Mouse (Mus musculus): ENCODE results near the gene Gpnmb. TPM values are rescaled to one million over a fixed set of nuclear protein-coding genes. Genes with fewer than 3 reads are reported as not detected.

Gene Gpnmb
- polyA plus RNA-seq, 1 experiment from 2014 or later = 1.4 TPM

GRCm38 (mm10) chr6:49009161-49009555 is 27.2 kb upstream of the Gpnmb start:
- WGBS = 27% methylated on average over 7 of the region's 7 CpGs
- Histone ChIP-seq H3K4me2 (ENCODE audit: low read depth) (no peak overlapping the region), H3K9me3 (ENCODE audit: control insufficient read depth, low read length) (no peaks in the 10 kb centered on the region), H3K36me3 (ENCODE audit: control insufficient read depth, insufficient read depth, low read length) (no peaks in the 10 kb centered on the region), H3K27ac (ENCODE audit: low read depth, low read length) (no peak overlapping the region), H3K9ac (ENCODE audit: low read length) (no peak overlapping the region), H3K27me3 (ENCODE audit: control insufficient read depth, insufficient read depth, low read length) (no peaks in the 10 kb centered on the region), H3K4me1 (ENCODE audit: control insufficient read depth, insufficient read depth, low read length) (peaks cover 5% of the 10 kb centered on the region; the same call in 1 of the 2 replicates), H3K4me3 (ENCODE audit: low read depth, low read length) (no peak overlapping the region)
- no peak for ATAC-seq (ENCODE audit: insufficient read depth, low FRiP score, low TSS enrichment)
- DNase-seq (ENCODE audit: low spot score) = no peak

GRCm38 (mm10) chr6:49009665-49010064 is 26.7 kb upstream of the Gpnmb start:
- WGBS = 89% methylated on average over 1 of the region's 1 CpGs
- Histone ChIP-seq H3K4me2 (ENCODE audit: low read depth) (no peak overlapping the region), H3K4me1 (ENCODE audit: control insufficient read depth, insufficient read depth, low read length) (peaks cover 5% of the 10 kb centered on the region; the same call in 1 of the 2 replicates), H3K4me3 (ENCODE audit: low read depth, low read length) (no peak overlapping the region), H3K27me3 (ENCODE audit: control insufficient read depth, insufficient read depth, low read length) (no peaks in the 10 kb centered on the region), H3K27ac (ENCODE audit: low read depth, low read length) (no peak overlapping the region), H3K9ac (ENCODE audit: low read length) (no peak overlapping the region), H3K9me3 (ENCODE audit: control insufficient read depth, low read length) (no peaks in the 10 kb centered on the region), H3K36me3 (ENCODE audit: control insufficient read depth, insufficient read depth, low read length) (no peaks in the 10 kb centered on the region)
- no peak for ATAC-seq (ENCODE audit: insufficient read depth, low FRiP score, low TSS enrichment)
- no peak for DNase-seq (ENCODE audit: low spot score)

GRCm38 (mm10) chr6:49011191-49011590 is 25.2 kb upstream of the Gpnmb start:
- DNase-seq (ENCODE audit: low spot score) (no peak), ATAC-seq (ENCODE audit: insufficient read depth, low FRiP score, low TSS enrichment) (no peak)
- Histone ChIP-seq H3K4me2 (ENCODE audit: low read depth) (no peak overlapping the region), H3K36me3 (ENCODE audit: control insufficient read depth, insufficient read depth, low read length) (no peaks in the 10 kb centered on the region), H3K9ac (ENCODE audit: low read length) (no peak overlapping the region), H3K4me3 (ENCODE audit: low read depth, low read length) (no peak overlapping the region), H3K4me1 (ENCODE audit: control insufficient read depth, insufficient read depth, low read length) (peaks cover 5% of the 10 kb centered on the region; the same call in 1 of the 2 replicates), H3K27ac (ENCODE audit: low read depth, low read length) (no peak overlapping the region), H3K27me3 (ENCODE audit: control insufficient read depth, insufficient read depth, low read length) (no peaks in the 10 kb centered on the region), H3K9me3 (ENCODE audit: control insufficient read depth, low read length) (no peaks in the 10 kb centered on the region)
- 85% methylated on average over 5 of the region's 5 CpGs for WGBS

GRCm38 (mm10) chr6:49013023-49013422 is 23.3 kb upstream of the Gpnmb start:
- no peak for ATAC-seq (ENCODE audit: insufficient read depth, low FRiP score, low TSS enrichment)

DNA sequence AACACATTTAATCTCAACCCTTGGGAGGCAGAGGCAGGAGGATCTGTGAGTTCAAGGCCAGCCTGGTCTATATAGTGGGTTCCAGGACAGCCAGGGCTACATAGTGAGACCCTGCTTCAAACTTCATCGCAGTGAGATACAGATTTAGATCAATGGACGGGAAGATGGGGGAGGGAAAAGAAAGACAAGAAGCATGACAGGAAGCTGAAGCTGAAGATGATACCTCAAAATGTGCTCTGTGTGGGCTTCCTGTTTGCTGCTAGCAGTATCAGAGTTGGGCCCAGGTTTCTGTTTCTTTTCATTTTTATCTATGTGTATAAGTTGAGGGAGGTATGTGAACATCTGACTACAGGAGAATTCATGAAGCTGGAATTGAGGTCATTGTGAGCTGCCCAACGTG is 22.9 kb upstream of the Gpnmb start:
- Histone ChIP-seq H3K36me3 (ENCODE audit: control insufficient read depth, insufficient read depth, low read length) (no peaks in the 10 kb centered on the region), H3K4me3 (ENCODE audit: low read depth, low read length) (no peak overlapping the region), H3K27me3 (ENCODE audit: control insufficient read depth, insufficient read depth, low read length) (no peaks in the 10 kb centered on the region), H3K27ac (ENCODE audit: low read depth, low read length) (no peak overlapping the region), H3K9ac (ENCODE audit: low read length) (no peak overlapping the region), H3K9me3 (ENCODE audit: control insufficient read depth, low read length) (no peaks in the 10 kb centered on the region), H3K4me2 (ENCODE audit: low read depth) (no peak overlapping the region), H3K4me1 (ENCODE audit: control insufficient read depth, insufficient read depth, low read length) (peaks cover 2% of the 10 kb centered on the region; the same call in 1 of the 2 replicates)
- WGBS = 88% methylated on average over 3 of the region's 3 CpGs
- no peak for DNase-seq (ENCODE audit: low spot score)
- ATAC-seq (ENCODE audit: insufficient read depth, low FRiP score, low TSS enrichment) = no peak

More at GRCm38 (mm10) chr6:49013023-49013422, 23.3 kb upstream of the Gpnmb start:
- Histone ChIP-seq H3K4me3 (ENCODE audit: low read depth, low read length) (no peak overlapping the region), H3K36me3 (ENCODE audit: control insufficient read depth, insufficient read depth, low read length) (no peaks in the 10 kb centered on the region), H3K9me3 (ENCODE audit: control insufficient read depth, low read length) (no peaks in the 10 kb centered on the region), H3K27ac (ENCODE audit: low read depth, low read length) (no peak overlapping the region), H3K27me3 (ENCODE audit: control insufficient read depth, insufficient read depth, low read length) (no peaks in the 10 kb centered on the region), H3K4me2 (ENCODE audit: low read depth) (no peak overlapping the region), H3K4me1 (ENCODE audit: control insufficient read depth, insufficient read depth, low read length) (peaks cover 5% of the 10 kb centered on the region; the same call in 1 of the 2 replicates), H3K9ac (ENCODE audit: low read length) (no peak overlapping the region)
- DNase-seq (ENCODE audit: low spot score) = no peak
- WGBS = 80% methylated on average over 4 of the region's 4 CpGs

- H3K4me1 ChIP-seq (ENCODE audit: control insufficient read depth, insufficient read depth, low read length) = no peaks in the 10 kb centered on the region
- no peak overlapping the region for H3K9ac ChIP-seq (ENCODE audit: low read length)
- H3K27me3 ChIP-seq (ENCODE audit: control insufficient read depth, insufficient read depth, low read length) = no peaks in the 10 kb centered on the region
- no peak overlapping the region for H3K27ac ChIP-seq (ENCODE audit: low read depth, low read length)
- 83% methylated on average over 12 of the region's 12 CpGs for WGBS
- no peak for DNase-seq (ENCODE audit: low spot score)
- H3K9me3 ChIP-seq (ENCODE audit: control insufficient read depth, low read length) = no peaks in the 10 kb centered on the region
- no peak overlapping the region for H3K4me2 ChIP-seq (ENCODE audit: low read depth)
- H3K4me3 ChIP-seq (ENCODE audit: low read depth, low read length) = no peak overlapping the region
- ATAC-seq (ENCODE audit: insufficient read depth, low FRiP score, low TSS enrichment) = no peak
- no peaks in the 10 kb centered on the region for H3K36me3 ChIP-seq (ENCODE audit: control insufficient read depth, insufficient read depth, low read length)
Measured at GRCm38 (mm10) chr6:49017150-49017549, 19.2 kb upstream of the Gpnmb start.

DNA sequence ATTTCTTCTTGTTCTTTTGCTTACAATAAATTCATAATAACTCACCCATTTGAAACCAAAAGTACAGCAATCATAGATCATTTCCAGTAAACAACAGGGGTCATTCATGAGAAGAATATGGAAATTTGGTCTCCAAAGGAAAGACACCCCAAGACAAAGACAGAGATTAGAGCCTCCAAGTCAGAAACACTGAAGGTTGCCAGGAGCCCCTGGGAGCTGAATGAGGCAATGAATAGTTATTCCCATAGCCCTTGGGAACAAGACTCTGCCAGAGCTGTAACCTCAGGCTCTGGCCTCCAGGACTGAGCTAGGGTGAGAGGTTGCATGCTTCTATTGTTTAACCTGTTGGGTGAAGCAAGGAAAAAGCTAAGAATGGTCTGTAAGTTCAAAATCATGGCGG is 17.0 kb upstream of the Gpnmb start:
- no peak overlapping the region for H3K27ac ChIP-seq (ENCODE audit: low read depth, low read length)
- no peak overlapping the region for H3K4me3 ChIP-seq (ENCODE audit: low read depth, low read length)
- H3K9me3 ChIP-seq (ENCODE audit: control insufficient read depth, low read length) = no peaks in the 10 kb centered on the region
- no peak overlapping the region for H3K9ac ChIP-seq (ENCODE audit: low read length)
- no peaks in the 10 kb centered on the region for H3K27me3 ChIP-seq (ENCODE audit: control insufficient read depth, insufficient read depth, low read length)
- H3K36me3 ChIP-seq (ENCODE audit: control insufficient read depth, insufficient read depth, low read length) = no peaks in the 10 kb centered on the region
- H3K4me1 ChIP-seq (ENCODE audit: control insufficient read depth, insufficient read depth, low read length) = no peaks in the 10 kb centered on the region
- ATAC-seq (ENCODE audit: insufficient read depth, low FRiP score, low TSS enrichment) = no peak
- no peak overlapping the region for H3K4me2 ChIP-seq (ENCODE audit: low read depth)
- DNase-seq (ENCODE audit: low spot score) = no peak
- WGBS = 93% methylated on average over 1 of the region's 1 CpGs

DNA sequence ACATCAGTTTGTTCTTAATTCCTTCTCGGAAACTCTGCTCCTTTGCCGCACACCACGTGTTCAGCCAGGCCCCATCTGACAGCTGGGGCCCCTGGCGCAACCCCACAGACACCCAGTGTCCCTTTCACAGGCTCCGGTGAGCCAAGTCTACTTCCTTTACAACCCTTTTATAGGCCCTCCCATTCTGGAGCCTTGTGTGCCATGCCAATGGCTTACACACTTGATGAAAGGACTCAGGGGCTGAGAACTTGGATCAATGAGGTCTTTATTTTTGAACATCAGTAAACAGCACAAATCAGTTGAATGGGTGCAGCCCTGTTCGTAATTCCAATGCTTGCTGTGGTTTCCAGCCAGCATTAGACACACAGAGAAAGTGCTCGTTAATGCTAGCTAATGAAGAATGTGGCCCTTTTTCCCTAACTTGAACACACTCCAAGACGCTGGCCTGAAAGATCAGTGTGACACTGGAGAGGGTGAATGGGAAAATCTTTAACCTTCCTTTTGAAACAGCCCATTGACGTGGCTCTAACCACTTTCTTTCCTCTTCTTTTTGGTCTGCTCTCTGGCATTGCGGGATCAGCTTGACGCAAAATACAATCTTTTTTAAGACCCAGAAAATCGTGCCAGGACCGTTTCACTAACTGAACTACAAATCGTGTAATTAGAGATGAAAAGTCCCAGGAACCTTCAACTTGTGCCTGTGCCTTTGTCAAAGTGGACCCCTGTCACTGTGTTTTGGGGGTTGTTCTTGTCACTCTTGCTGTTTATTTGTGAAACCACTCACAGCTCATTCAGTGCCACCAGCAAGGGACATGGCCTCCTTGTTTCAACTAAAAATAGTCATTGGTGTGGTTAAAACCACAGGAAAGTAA is 15.0 kb upstream of the Gpnmb start:
- ATAC-seq (ENCODE audit: insufficient read depth, low FRiP score, low TSS enrichment) (no peak), DNase-seq (ENCODE audit: low spot score) (no peak)
- H3K27me3 ChIP-seq (ENCODE audit: control insufficient read depth, insufficient read depth, low read length) = no peaks in the 10 kb centered on the region
- H3K4me1 ChIP-seq (ENCODE audit: control insufficient read depth, insufficient read depth, low read length) = no peaks in the 10 kb centered on the region
- H3K27ac ChIP-seq (ENCODE audit: low read depth, low read length) = no peak overlapping the region
- WGBS = 54% methylated on average over 14 of the region's 14 CpGs
- no peak overlapping the region for H3K9ac ChIP-seq (ENCODE audit: low read length)
- H3K36me3 ChIP-seq (ENCODE audit: control insufficient read depth, insufficient read depth, low read length) = no peaks in the 10 kb centered on the region
- no peaks in the 10 kb centered on the region for H3K9me3 ChIP-seq (ENCODE audit: control insufficient read depth, low read length)
- H3K4me2 ChIP-seq (ENCODE audit: low read depth) = no peak overlapping the region
- no peak overlapping the region for H3K4me3 ChIP-seq (ENCODE audit: low read depth, low read length)

DNA sequence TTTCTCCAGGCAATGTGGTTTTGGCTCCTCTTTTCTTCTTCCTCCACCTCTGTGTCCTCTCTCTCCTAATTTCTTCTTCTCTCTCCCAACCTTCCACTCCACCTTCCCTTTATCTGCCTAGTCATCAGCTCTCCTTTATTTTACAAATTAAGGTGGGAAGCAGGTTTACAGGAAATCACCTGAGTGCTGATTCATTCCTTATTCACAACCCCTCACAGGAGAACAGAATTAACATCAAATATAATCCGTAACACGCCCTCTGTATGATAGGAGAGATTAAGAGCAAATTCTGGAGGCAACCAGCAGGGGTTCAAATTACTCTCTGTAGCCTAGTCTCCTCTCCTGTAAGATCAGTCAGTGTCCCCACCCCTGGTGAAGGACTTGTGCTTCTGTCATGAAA is 14.0 kb upstream of the Gpnmb start:
- ATAC-seq (ENCODE audit: insufficient read depth, low FRiP score, low TSS enrichment) = no peak
- Histone ChIP-seq H3K27me3 (ENCODE audit: control insufficient read depth, insufficient read depth, low read length) (no peaks in the 10 kb centered on the region), H3K4me2 (ENCODE audit: low read depth) (no peak overlapping the region), H3K9me3 (ENCODE audit: control insufficient read depth, low read length) (no peaks in the 10 kb centered on the region), H3K27ac (ENCODE audit: low read depth, low read length) (no peak overlapping the region), H3K36me3 (ENCODE audit: control insufficient read depth, insufficient read depth, low read length) (no peaks in the 10 kb centered on the region), H3K4me3 (ENCODE audit: low read depth, low read length) (no peak overlapping the region), H3K4me1 (ENCODE audit: control insufficient read depth, insufficient read depth, low read length) (no peaks in the 10 kb centered on the region), H3K9ac (ENCODE audit: low read length) (no peak overlapping the region)
- WGBS = 94% methylated on average over 2 of the region's 2 CpGs
- no peak for DNase-seq (ENCODE audit: low spot score)

All from neural tube, embryonic 11.5 days (tissue).